Mouse (Mus musculus) embryonic fibroblast, embryonic 13.5 days (primary cell): ENCODE results near the gene Rnf214.

Source experiments
- CTCF ChIP-seq: IDR thresholded peaks from 2 replicates; pipeline ENCODE4 v1.5.1; 2011; ENCODE audit warnings: mild to moderate bottlenecking, control low read depth, low read length, moderate library complexity, borderline replicate concordance; ENCODE audit not compliant: insufficient read depth
- POLR2A ChIP-seq: IDR thresholded peaks from 2 replicates; pipeline ENCODE4 v1.6.1; 2011; ENCODE audit warnings: low read depth, mild to moderate bottlenecking, control low read depth, low read length, moderate library complexity

GRCm38 (mm10) chr9:45893681-45894080 is 13.0 kb downstream of the Rnf214 start:
- TF ChIP-seq CTCF (no peak), POLR2A (no peak)
